Mouse (Mus musculus): ENCODE measurements at regions not wholly inside any gene's neighbourhood (a gene's known extent, or its start where the extent isn't known, plus 50 kb on each side); places are given as distances from the start of the nearest gene placed in this dataset.

DNA sequence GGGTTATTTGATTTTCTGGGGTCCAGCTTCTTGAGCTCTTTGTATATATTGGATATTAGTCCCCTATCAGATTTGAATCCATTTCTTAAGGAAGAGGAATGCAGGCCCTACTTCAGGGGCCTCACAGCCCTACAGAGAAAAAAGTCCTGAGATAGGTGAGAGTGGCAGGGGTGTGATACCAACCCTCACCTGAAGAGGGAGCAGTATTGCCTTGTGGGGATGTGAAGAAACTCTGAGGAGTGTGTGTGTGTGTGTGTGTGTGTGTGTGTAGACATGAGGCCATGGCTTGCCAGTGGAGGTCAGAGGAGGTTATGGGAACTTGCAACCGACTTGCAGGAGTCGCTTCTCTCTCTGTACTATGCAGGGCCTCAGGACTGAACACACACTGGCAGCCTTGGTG is 141.2 kb downstream of the Tex29 start:
- no peak for DNase-seq

DNA sequence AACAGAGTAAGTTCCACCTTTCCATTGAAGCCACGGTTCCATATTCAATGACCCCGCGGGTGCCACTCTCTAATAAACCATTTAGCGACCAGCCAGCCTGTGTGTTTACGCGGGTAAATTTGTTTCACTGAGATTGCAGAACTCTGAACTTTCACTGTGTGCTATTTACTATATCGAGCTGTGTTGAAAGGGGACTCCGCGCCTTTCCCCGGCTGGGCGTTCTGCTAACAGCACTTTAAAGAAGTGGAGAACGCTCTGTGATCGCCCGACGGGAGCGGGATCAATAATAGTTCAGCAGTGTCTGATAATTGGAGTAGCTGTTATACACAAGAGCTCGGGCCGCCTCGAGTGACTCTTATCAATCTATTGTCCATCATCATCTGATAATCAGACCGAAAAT is 149.8 kb downstream of the Tex29 start:
- DNase-seq = no peak

DNA sequence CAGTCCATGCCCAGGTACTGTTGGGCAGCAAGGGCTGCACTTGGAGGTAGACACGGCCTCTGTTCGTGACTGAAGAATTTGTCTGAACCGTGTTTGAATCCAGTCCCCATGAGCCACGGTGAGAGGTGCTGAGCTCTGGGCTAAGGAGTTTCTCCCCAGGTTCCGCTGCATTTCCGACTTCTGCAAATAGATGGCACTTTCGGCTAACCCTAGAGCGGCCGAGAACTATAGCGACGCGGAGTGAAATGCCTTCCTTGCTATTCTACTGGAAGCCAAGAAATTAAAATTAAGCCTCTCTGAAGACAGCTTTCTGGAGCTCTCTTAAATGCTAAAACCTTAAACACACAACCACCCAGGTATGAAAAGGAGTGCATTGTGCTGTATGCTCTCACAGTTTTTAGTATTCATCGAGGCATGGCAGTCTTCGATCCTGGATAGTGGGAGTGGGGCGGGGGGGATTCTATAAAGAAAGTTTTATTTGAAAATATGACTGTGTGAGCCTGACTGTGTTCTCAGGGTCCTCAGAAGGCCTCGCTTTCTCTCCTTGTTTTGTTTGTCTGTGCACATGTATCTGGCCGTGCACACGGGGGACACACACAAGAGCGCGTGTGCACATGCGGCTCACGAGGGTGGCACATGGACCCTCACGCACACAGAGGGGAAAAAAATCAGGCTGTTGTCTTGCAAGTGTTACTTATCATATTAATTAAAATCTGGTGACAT is 159.6 kb downstream of the Tex29 start:
- peak; percentile 25 to 35 for DNase-seq

DNA sequence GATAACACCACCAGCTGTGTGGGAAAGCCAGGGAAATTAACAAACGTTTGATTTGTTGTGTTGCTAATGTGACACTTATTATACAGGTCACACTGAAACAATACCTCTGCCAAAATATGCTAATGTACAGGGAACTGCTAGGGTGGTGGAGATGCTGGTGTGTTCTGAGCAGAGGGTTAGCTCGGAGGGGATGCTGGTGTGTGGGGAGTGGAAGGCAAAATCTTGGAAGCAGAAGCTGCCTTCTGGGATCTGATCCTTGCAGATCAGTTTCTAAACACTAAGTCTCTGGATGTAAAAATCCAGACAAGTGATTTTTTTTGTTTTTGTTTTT is 160.2 kb downstream of the Tex29 start:
- DNase-seq = no peak

DNA sequence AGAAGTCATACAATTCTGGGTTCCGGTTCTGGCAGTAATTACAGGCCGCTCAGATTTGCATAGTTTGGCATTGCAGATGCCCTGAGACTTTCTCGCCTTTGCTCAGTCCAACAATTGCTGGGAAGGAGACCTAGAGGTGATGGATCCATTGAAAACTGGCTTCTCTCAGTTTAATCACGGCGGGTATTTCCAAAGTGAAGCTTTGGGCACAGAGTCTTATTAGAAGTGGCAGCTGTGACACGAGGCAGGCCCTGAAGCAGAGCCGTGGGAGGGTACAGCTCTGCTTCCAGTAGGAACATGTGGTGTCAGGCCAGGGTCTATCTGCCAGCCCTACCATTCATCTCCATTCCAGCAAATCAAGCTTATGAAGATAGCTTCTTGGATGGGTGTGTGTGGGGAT is 164.0 kb downstream of the Tex29 start:
- no peak for DNase-seq

DNA sequence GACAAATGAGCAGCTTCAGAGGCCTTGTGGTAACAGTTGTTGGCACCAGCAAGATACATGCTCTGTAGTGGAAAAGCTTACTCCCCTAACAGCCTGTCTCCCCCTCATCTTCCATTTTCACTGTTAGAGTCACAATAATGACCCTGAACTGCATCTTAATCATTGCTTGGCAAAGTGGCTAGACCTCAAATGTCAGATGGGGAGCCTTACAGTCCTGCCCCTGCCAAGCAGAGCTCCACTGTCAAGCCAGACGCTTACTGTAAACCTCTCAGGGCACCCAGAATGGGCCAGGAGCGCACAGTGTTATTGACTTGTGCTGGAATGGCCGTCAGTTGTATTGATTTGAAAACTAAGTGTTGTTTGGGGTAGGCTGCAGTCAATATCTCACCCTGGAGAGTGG is 172.5 kb downstream of the Tex29 start:
- DNase-seq = no peak

DNA sequence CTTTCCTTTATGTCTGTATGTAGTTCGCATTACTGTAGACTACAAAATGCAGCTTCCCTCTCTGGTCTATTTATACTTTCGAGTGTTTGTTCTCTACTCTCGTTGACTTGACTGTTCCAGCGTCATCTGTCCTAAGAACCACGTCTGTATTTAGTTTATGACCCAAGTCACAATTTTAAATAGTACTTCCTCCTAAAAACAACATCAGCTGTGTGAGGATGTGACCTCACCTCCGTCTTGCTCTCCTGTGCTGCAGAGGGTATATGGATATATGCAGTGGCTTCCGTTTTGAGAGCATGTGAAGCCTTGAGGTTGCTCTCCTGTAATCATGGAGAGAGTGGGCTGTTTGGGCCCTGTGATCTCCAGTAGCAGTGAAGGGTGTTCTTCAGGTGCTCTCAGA is 177.5 kb downstream of the Tex29 start:
- DNase-seq = no peak

DNA sequence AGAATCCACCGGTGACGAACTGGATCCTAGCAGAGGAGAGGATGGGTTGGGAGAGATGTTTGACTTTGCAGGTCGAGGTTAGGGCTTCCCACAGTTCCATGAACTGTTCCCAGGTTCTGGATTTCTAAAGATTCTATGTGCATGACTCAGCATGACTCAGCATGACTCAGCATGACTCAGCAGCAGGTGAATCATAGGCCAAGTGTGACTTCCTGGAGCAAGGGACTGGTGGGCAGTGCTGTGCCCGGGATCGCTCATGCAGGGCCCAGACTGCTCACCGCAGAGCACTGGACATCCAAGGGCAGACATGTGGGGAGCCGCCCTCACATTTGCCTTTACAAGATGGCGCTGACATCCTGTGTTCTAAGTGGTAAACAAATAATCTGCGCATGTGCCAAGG is 179.0 kb downstream of the Tex29 start:
- no peak for DNase-seq

DNA sequence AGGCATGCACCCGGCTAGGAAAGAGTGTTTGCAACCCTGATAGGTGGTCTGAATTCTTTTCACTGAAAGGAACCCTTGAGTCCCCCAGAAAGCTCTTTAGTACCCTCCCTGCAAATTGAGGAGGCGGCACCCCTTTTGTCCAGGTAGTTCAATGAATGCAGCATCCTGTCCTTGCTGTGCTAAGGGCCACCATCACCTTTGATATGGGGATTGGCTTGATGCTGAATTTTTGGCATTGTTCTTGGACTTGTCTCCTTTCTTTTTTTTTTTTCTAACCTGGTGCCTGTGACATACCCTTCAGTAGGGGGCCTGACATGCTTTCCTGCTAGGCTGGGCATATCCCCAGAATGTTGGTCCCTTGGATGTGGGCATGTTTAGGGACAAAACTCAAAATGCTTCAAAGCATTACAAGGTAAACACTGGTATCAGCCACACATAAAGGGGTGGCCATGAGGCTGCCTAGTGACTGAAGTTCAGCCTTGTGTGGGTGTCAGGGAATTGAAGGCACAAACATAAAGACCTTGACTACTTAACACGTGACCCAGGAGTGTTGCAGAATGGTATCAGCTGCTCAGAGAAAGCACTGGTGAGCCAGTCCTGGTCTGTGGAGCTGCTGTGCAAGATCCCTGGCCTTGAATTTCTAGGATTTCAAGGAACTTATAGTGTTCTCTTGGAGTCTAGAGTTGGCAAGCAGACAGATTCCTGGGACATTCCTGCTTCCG is 183.6 kb downstream of the Tex29 start:
- DNase-seq = no peak

DNA sequence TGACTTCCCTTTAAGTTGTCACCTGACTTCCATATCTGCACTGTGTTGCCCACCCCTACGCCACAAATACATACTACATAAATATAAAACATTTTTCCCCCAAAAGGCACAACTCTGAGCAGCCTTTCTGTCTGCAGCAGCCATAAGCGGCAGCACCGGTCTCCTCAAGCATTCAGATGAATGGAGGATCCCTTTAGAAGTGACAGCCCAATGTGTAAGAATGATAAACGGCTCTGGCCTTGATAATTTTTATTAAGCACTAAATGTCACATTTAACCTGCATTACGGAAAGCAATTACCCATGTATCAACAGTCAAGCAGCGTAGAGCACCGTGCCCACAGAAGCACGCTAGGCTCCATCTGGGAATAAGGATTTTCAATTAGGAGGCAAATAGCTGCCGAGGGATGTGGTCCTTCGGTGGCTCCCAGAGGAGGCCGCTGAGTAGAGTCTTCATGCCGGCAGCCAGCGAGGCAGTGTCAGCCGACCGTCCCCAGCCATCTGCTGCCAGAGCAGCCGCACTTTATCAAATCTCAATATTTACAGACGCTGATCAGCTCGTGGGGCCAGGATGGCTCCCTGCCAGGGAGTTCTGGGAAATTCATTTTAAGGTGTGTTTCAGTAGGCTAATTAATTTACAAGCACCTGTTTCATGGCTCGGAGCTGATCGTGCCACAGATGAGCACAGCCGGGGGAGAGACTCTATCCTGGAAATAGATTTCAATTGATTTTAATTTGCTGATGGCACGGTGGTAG is 190.3 kb downstream of the Tex29 start:
- DNase-seq = peak; percentile 4 to 23

DNA sequence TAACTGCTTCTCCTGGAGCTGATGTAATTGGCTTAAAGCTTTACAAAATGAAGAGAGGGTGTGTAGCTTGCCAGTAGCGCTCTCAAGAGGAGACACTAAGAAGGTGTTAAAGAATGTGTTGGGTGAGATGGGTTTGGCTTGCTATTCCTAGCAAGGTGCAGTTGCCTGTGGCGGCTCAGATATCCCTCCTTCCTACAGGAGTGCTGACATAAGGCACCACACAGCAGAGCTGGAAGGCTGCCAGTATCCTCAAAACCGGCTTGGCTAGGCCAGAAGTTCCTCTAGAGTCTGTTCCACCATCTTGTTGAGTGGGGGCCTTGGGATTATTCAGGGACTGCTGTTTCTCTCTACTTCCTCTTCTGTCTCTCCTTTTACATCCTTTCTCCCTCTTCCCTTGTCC is 191.5 kb downstream of the Tex29 start:
- DNase-seq = peak; percentile 17

DNA sequence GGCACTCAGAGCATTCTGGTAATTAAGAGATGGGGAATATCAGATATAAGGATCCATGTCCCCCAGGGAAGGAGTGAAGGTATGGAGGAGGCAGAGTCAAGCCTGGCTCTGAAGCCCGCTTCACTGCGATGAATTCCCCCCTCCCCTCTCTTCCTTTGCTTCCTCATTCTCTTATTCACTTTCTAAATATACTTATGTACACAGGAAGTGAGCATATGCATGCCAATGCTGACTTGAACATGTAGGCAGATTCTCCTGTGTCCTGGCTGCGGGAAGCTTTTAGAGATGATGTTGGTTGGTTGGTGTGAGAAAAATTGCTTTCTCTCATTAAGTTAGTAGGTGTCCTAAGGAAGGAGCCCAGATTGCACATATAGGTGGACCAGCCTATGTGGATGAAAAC is 192.1 kb downstream of the Tex29 start:
- DNase-seq = no peak

DNA sequence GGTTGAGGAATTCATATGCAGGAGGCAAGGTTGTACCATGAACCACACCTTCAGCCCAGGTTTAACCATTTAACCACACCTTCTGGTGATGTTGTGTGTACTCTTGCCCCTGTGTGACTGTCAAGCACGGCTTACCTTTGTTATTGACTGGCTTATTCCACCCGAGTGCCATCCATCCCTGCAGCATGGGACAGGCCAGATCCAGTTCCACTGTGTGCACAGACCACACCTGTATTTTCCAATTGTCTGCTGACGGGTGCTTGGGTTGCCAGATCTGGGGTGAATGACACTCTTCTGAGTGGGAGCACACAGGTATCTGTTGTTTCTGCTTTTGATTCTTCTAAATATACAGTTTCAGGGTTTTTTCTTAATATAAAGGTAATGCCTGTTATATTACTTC is 196.1 kb downstream of the Tex29 start:
- no peak for DNase-seq

DNA sequence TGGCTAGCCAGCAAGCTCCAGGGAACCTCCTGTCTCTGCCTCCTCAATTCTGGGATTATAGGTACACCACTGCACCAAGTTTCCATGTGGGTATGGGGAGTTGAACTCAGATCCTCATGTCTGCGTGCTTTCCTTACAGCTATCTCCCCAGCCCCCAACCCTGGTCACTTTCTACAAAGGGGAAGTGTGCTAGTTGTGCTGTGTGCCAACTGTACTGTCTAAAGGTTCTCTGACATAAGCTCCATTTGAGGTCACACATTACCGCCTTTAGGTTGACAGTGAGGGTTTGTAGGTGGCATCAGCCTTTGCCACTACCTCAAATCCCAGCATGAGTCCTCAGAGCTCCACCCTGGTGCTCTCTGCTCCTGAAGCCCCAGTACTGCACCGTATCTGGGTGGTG is 200.7 kb downstream of the Tex29 start:
- no peak for DNase-seq

DNA sequence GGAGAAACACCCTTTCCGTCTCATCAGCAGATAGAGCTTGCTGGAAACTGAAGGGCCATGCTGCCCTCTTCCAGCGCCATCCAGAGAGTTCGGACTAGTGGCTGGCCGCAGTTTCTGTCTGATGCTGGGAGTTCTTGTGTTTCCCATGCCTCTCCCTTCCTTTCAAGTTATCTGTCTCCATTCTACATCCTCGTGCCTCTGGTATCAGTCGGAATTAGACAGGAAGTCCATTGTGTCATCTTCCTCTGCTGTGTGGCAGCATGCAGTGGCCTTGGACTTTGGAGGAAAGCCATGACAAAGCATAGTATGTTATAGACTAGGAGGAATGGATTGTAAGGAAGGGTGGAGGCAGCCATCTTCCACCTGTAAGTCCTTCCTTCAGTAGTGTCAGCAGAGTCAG is 201.4 kb downstream of the Tex29 start:
- no peak for DNase-seq

DNA sequence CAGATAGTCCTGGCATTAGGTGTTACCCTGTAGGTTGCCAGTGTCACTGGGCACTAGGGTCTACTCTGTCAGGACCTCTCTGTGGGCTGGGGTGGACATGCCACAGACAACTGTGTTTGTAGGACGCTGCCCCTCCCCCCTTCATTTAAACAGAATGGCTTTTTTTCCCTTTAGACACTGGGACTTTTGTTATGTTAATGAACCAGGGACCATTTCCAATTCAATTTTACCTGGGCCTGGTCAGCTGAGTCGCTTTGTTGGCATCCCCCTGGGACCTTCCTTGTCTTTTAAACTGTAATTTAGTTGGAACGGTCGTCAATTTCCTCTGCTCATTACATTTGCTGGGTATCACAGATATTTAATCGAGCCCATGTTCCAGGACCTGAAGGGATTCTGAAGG is 210.6 kb downstream of the Tex29 start:
- no peak for DNase-seq

DNA sequence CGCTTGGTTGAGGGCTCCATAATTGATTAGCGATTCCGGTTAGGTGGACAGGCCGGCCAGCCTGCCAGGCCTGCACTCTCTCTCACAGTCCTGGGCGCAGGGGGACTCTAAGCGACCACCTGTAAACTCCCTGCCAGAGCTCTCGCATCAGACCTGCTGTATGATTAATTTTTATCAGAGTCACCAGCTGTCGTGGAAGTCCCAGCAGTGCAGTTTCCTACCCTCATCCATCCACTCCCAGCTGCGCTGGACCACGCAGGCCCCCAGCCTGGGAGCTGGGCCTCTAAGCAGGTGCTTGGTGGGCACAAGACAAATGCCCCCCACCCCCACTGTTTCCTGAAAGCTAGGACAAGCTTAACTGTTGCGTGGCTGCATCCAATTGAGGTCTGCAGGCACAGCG is 211.1 kb downstream of the Tex29 start:
- DNase-seq = no peak

DNA sequence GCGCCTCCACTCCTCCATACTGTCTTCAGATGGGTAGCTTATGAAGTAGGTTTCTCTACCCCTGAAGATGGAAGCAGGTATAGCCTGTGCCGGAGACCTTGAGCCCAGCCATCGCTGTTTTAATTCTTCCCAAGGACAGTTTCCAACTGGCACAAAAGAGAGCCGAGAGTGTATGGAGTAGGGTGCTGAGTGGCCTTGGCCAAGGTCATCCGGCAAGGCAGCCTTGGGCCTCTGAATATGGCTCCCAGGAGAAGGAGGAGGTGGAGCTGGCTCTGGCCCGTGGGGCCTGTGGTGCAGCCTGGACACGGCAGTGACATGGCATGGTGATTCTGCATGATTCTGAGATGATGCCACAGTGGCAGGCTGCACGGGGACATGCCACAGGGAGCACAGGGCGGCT is 215.7 kb downstream of the Tex29 start:
- DNase-seq = no peak

DNA sequence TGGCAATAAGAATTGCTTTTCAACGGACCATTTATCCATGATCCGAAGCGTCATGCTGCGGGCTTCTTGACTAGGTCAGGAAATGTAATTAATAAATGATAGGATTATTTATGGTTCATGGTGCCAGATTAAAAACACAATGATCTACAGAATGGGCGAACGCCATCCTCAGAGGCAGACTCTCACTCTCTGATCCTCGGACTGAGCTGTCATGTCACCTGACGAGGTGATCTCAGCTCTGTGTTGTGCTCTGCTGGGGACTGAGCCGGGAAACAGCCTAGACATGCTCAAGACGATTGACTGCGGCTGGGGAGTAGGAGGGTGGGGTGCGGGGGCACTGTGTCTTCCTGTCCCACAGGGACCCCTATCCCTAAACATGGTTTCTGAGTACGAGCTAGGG is 217.4 kb upstream of the A230072I06Rik start:
- no peak for DNase-seq

DNA sequence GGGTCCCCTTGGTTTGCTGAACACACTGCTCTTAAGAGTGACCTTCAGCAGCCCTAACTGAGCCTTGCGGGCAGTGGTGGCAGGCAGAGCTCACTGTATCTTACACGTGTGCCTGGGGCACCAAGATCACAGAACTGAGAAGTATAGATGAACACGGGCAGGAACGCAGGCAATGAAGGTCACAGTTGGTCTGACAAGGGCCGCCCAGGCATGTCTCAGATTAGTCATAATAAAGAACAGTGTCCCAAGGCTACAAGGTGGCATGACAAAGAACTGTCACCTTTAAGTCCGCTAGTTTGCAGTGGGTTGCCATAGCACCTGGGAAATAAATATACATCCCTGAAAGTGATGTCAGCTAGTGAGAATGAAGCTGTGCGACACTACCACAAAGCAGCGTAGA is 215.9 kb upstream of the A230072I06Rik start:
- DNase-seq = no peak

DNA sequence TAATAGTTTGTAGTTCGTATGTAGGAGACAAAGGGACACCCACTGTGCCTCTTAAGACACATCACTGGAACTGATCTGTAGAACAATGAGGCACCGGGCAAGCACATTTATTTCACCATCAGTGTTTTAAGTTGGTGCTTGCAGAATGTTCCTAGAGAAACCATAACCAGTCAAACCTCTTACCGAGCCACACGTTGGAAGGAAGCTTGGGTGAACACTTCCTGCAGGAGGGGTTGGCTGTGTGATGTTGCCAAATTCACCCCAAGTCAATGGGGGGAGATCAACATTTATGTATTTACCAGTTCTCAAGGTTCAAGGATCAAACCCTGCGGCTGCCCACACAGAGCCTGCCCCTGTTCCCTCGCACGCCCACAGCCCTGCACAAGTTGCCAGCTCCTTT is 214.0 kb upstream of the A230072I06Rik start:
- no peak for DNase-seq

DNA sequence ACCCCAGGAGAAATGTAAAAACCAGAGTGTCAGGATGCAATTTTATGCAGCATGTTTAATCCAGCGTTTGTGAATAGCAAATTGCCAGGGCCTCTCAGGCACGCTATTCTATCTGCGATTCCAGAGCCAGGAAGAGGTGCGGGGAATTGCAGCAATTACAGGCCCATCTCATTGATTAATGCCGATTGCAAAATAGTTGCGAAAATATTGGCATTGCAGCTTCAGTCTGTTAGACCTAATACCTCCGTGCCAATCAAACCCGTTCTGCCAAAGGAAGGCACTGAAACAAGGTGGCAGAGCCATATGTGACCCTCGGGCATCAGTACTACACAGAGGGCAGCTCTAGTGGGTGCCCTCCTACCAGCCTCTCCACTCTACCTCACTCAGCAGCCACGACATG is 212.2 kb upstream of the A230072I06Rik start:
- DNase-seq = no peak

DNA sequence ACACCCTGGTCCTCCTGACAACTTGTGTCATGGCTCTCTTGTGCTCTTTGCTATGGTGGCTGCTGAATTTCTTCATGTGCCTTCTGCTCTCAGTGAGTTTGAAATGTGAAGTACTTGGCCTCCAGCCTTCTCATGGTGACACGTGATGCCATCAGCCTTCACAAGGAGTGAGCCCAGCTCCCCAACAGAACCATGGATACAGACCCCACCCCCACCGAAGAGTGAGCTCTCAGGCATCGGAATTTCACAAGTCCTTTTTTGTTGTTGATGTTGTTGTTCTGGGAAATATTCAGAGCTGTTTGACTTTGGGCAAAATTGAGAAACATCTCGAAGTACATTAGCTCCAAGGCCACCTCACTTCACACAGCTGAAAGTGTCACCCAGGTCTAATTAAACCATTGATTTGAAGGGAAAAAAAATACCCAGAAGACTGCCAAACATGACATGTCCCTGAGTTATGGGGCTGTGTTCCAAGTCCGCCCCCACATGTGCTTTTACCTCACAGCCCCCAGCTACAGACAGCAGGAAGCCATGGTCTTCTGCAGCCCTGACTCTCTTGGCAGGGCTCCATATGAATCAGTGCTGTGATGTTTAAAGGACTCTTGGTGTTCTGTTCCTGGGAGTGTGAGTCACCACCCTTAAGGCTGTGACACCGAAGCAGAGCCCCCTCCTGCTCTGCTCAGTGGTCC is 205.2 kb upstream of the A230072I06Rik start:
- DNase-seq = no peak

DNA sequence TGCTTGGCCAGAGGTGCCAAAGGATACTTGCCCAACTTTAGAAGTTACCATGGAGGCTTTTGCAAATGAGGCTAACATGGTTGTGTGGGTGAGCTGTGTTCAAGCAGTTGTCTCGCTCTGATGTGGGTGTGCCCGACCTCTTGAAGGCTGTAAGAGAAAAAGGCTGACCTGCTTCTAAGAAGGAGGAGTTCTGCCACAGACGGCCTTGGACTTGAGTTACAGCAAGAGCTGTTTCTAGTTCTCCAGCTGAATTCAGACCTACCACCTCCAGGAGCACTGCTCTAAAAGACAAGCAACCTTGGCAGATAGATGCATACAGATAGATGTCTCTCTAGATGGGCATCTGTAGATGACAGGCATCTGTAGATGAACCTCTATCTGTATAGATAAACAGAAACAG is 202.7 kb upstream of the A230072I06Rik start:
- DNase-seq = no peak
